Comparison of ENCODE assay signal across 27 mouse cellular contexts in the genomic region with DNA sequence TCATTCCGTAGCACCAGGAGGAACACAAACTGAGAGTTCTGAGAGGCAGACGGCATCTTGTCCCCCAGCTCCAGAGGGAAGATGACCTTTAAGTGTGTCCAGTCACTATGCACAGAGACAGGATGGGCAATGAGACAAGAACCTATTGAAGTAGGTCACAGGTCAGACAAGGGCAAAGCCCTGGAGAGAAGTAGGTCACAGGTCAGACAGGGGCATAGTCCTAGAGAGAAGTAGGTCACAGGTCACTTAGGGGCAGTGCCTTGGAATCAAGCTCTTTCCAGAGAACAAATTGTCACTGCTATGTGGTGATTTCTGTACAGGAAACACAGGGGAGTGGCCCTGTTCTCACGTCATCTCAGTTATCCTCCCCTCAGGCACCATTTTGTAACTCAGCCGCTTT.
"Had no signal": no experiment of that assay in that cellular context is flagged by ENCODE, and none has a peak within 500 bp of the region (broad histone marks: within the 10 kb centered on the region; RNA-seq: fewer than 3 reads in every experiment).

No protein-coding gene starts in this region.

- H3K27ac ChIP-seq: heart, adult 2 months; heart, embryonic 13.5 days; heart, embryonic 15.5 days; hindbrain, embryonic 12.5 days; hindbrain, embryonic 14.5 days; hindbrain, postnatal 0 days; kidney, embryonic 15.5 days; kidney, postnatal 0 days; limb, embryonic 13.5 days; limb, embryonic 15.5 days; liver, embryonic 13.5 days; liver, embryonic 15.5 days had no signal

- H3K27me3 ChIP-seq: heart, embryonic 13.5 days; heart, embryonic 15.5 days; hindbrain, embryonic 12.5 days; kidney, embryonic 15.5 days; limb, embryonic 13.5 days; limb, embryonic 15.5 days; liver, embryonic 13.5 days; liver, embryonic 15.5 days had no signal

- H3K36me3 ChIP-seq: heart, embryonic 13.5 days; heart, embryonic 15.5 days; hindbrain, embryonic 12.5 days; kidney, embryonic 15.5 days; limb, embryonic 13.5 days; limb, embryonic 15.5 days; liver, embryonic 13.5 days; liver, embryonic 15.5 days had no signal

- H3K4me3 ChIP-seq: heart, adult 2 months; heart, embryonic 13.5 days; heart, embryonic 15.5 days; hindbrain, embryonic 12.5 days; kidney, embryonic 15.5 days; limb, embryonic 13.5 days; limb, embryonic 15.5 days; liver, embryonic 13.5 days; liver, embryonic 15.5 days had no signal

- H3K9me3 ChIP-seq: heart, embryonic 15.5 days; hindbrain, embryonic 12.5 days; kidney, embryonic 15.5 days; limb, embryonic 13.5 days; limb, embryonic 15.5 days; liver, embryonic 13.5 days; liver, embryonic 15.5 days had no signal

- DNase-seq: gastrocnemius, postnatal 14 days; gastrocnemius, postnatal 36 days; heart, adult 11 months; heart, adult 2 months; heart, postnatal 14 days; heart, postnatal 36 days; kidney, adult 11 months; kidney, adult 2 months; kidney, adult 9 months; kidney, postnatal 14 days; kidney, postnatal 36 days; layer of hippocampus, adult 9-11 months; layer of hippocampus, postnatal 36 days; left cerebral cortex, postnatal 4 days; liver, embryonic 13.5 days had no signal

- H3K9ac ChIP-seq: heart, embryonic 13.5 days; heart, embryonic 15.5 days; hindbrain, embryonic 12.5 days; hindbrain, embryonic 14.5 days; kidney, embryonic 15.5 days; limb, embryonic 13.5 days; limb, embryonic 15.5 days; liver, embryonic 13.5 days; liver, embryonic 15.5 days had no signal

- ATAC-seq: hindbrain, postnatal 0 days; intestine, embryonic 16.5 days had no signal

- H3K4me2 ChIP-seq: heart, embryonic 11.5 days; heart, embryonic 13.5 days; heart, embryonic 15.5 days; hindbrain, embryonic 12.5 days; hindbrain, embryonic 14.5 days; kidney, embryonic 15.5 days; limb, embryonic 13.5 days; limb, embryonic 15.5 days; liver, embryonic 13.5 days; liver, embryonic 15.5 days had no signal

- H3K4me1 ChIP-seq: heart, embryonic 13.5 days; heart, embryonic 15.5 days; hindbrain, embryonic 12.5 days; kidney, embryonic 15.5 days; limb, embryonic 13.5 days; limb, embryonic 15.5 days had no signal
